Mouse (Mus musculus) cerebellum, adult 11-12 months (tissue): Measurements from ENCODE around the gene Ift52.

Source experiments
- DNase-seq: peaks from one replicate; pipeline ENCODE4 v3.0.0; 2022

The Ift52 gene

GRCm38 (mm10) chr2:163079041-163079440, 61.9 kb downstream of the Ift52 start:
- DNase-seq = no peak

GRCm38 (mm10) chr2:163082591-163082990, 65.4 kb downstream of the Ift52 start:
- DNase-seq = no peak

- no peak for DNase-seq
Observed at GRCm38 (mm10) chr2:163084519-163084918, 67.4 kb downstream of the Ift52 start.

- no peak for DNase-seq
Observed at GRCm38 (mm10) chr2:163085047-163085446, 67.9 kb downstream of the Ift52 start.

GRCm38 (mm10) chr2:163086561-163086960, 69.4 kb downstream of the Ift52 start:
- no peak for DNase-seq

DNA sequence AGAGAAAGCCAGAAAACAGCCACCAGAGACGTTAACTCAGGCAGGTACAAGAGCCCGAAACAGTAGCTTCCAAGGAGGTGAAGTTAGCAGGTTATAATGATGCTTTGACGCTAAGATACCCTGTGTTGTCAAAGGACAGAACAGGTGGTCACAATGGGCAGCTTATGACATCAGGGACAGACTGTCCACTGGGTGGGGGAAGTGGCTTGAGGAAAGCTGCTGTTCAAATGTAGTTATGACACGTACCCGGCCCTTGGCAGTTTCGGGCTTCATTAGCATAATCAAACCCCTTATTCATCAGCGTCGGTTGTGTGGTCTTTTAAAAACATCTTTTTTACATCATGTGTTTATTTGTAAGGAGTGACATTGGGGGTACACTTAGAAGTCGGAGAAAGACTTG, 70.6 kb downstream of the Ift52 start, which contains the start of gene Gtsf1l:
TSS of gene Gtsf1l (minus strand) at position 128 of the 400 bp plus-strand sequence.
- DNase-seq = no peak

DNA sequence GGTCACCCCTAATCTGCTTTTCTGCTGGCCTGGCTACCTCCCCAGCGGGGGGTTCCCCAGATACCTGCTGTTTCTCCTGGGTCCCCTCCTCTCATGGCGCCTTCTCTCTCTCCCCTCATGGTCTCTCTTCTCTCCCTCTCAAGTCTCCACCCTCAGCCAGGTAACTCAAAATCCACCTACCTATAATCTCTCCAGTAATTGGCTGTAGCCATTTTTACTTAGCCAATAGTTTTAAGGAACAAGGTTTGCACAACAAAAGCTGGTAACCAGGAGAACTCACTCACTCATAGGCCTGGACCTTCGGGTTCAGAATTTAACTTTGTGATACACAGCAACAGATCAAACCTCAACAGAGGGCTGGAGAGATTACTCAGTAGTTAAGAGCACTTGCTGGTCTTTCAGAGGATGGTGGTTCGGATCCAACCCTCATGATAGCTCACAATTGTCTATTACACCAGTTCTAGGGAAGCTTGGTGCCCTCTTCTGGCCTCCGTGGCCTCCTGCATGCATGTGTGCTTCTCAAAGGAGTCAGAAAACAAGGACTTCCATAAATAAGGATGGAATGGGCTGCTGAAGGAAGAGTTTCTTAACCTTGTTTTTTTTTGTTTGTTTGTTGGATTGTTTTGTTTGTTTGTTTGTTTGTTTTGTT, 72.4 kb downstream of the Ift52 start:
- no peak for DNase-seq

- no peak for DNase-seq
Observed at GRCm38 (mm10) chr2:163094909-163095308, 77.8 kb downstream of the Ift52 start.
